In genomic region chr2:164562391-164563188, GRCm38 (mm10) we compare ENCODE assay signal across 8 mouse cellular contexts. TPM values are rescaled to one million over a fixed set of nuclear protein-coding genes. Genes with fewer than 3 reads are reported as not detected.
DNase-seq lines count a peak whose midpoint lies in the region; ATAC-seq and TF ChIP-seq lines count a peak whose summit lies in the region.

Gene Wfdc2, plus strand, starts transcription at chr2:164562413.

- 0 out of 2 replicates have a peak, but pooled peaks cover 8% of the 10 kb centered on the region for H3K4me1 ChIP-seq in heart, postnatal 0 days (ENCODE audit: control insufficient read depth, insufficient read depth)
- H3K4me1 ChIP-seq in forebrain, embryonic 10.5 days: peaks cover 31% of the 10 kb centered on the region
- 0 out of 2 replicates have a peak, but pooled peaks cover 6% of the 10 kb centered on the region for H3K4me1 ChIP-seq in kidney, embryonic 14.5 days (ENCODE audit: control insufficient read depth, insufficient read depth, low read length)

- H3K27ac ChIP-seq in heart, postnatal 0 days (ENCODE audit: low read depth): no peak within 1 kb of the TSS
- H3K27ac ChIP-seq in forebrain, embryonic 10.5 days: peak within 1 kb of the TSS; percentile 91
- peak within 1 kb of the TSS; percentile 83 for H3K27ac ChIP-seq in kidney, embryonic 14.5 days (ENCODE audit: low read depth, low read length)

- DNase-seq in heart, postnatal 0 days (ENCODE audit: low spot score): no peak
- no peak for DNase-seq in heart, postnatal 4 days
- peak; percentile 43 for DNase-seq in forebrain, embryonic 10.5 days (ENCODE audit: extremely low spot score, low spot score)
- peak; percentile 69 for DNase-seq in lung, postnatal 14 days
- DNase-seq in urinary bladder, postnatal 36 days (ENCODE audit: low spot score in 2 of 2): peak; percentile 51 to 68
- no peak for DNase-seq in cerebellum, adult 11-12 months
- DNase-seq in thymus, postnatal 36 days: no peak

- peak within 1 kb of the TSS; percentile 72 for H3K4me2 ChIP-seq in heart, postnatal 0 days (ENCODE audit: low read depth, low read length)
- peak within 1 kb of the TSS; percentile 80 for H3K4me2 ChIP-seq in kidney, embryonic 14.5 days (replicated peaks; ENCODE audit: low read depth, low read length)

- no peak for TF ChIP-seq CTCF in heart, postnatal 0 days (IDR thresholded peaks at IDR 0.05; ENCODE audit: low read depth)

- 11% methylated on average over 21 of the region's 24 CpGs for WGBS in heart, postnatal 0 days
- under 1% methylated on average over 24 of the region's 24 CpGs for WGBS in forebrain, embryonic 10.5 days
- 4% methylated on average over 22 of the region's 24 CpGs for WGBS in kidney, embryonic 14.5 days

- no peaks in the 10 kb centered on the region for H3K36me3 ChIP-seq in heart, postnatal 0 days (replicated peaks; ENCODE audit: control insufficient read depth, insufficient read depth, low read length)
- peaks cover 21% of the 10 kb centered on the region for H3K36me3 ChIP-seq in forebrain, embryonic 10.5 days (replicated peaks)
- H3K36me3 ChIP-seq in kidney, embryonic 14.5 days (ENCODE audit: control insufficient read depth, insufficient read depth, low read length): peaks cover 10% of the 10 kb centered on the region

- H3K4me3 ChIP-seq in heart, postnatal 0 days (ENCODE audit: low read depth, low read length): peak within 1 kb of the TSS; percentile 44
- peak within 1 kb of the TSS; percentile 64 for H3K4me3 ChIP-seq in forebrain, embryonic 10.5 days
- H3K4me3 ChIP-seq in kidney, embryonic 14.5 days (ENCODE audit: low read length): peak within 1 kb of the TSS; percentile 52

- peak within 1 kb of the TSS; percentile 40; the same call in 1 of the 2 replicates for H3K9ac ChIP-seq in heart, postnatal 0 days (replicated peaks; ENCODE audit: low read depth, low read length)
- peak within 1 kb of the TSS; percentile 68 for H3K9ac ChIP-seq in kidney, embryonic 14.5 days (ENCODE audit: low read depth, low read length)

- no peak for TF ChIP-seq EP300 in heart, postnatal 0 days (IDR thresholded peaks at IDR 0.05; ENCODE audit: low read depth)

- no peak for ATAC-seq in heart, postnatal 0 days (ENCODE audit: insufficient read depth, low read depth)
- ATAC-seq in kidney, embryonic 14.5 days (ENCODE audit: low FRiP score, low TSS enrichment): peak; percentile 40

- H3K27me3 ChIP-seq in heart, postnatal 0 days (ENCODE audit: control insufficient read depth, insufficient read depth, low read length): peaks cover 25% of the 10 kb centered on the region
- H3K27me3 ChIP-seq in forebrain, embryonic 10.5 days (ENCODE audit: poor library complexity, severe bottlenecking): peaks cover 30% of the 10 kb centered on the region
- H3K27me3 ChIP-seq in kidney, embryonic 14.5 days (ENCODE audit: control insufficient read depth, insufficient read depth, low read length): no peaks in the 10 kb centered on the region

- no peaks in the 10 kb centered on the region; the same call in 1 of the 2 replicates for H3K9me3 ChIP-seq in heart, postnatal 0 days (replicated peaks; ENCODE audit: control insufficient read depth, low read length)
- no peaks in the 10 kb centered on the region for H3K9me3 ChIP-seq in forebrain, embryonic 10.5 days
- H3K9me3 ChIP-seq in kidney, embryonic 14.5 days (ENCODE audit: control insufficient read depth, low read length): no peaks in the 10 kb centered on the region

RNA-seq across cellular contexts. Expression of gene Wfdc2, which starts in this region (rescaled TPM):
- total RNA-seq in heart, postnatal 0 days (2014; rRNA removed; ENCODE audit: low replicate concordance): 2.9 and 8.5 TPM in 2 replicates
- polyA plus RNA-seq in heart, postnatal 0 days (2015; fragmentation: Nextera tagmentation; extraction: Ambion mirVana): 0.74 and 23.0 TPM in 2 replicates
- total RNA-seq in heart, postnatal 4 days (2021): under 1 TPM; 0.55 to 0.77 TPM
- polyA plus RNA-seq in forebrain, embryonic 10.5 days (2016; fragmentation: Nextera tagmentation; extraction: Ambion mirVana): 57.8 and 71.3 TPM in 2 replicates
- 330 and 331 TPM in 2 replicates for polyA plus RNA-seq in kidney, embryonic 14.5 days (2014; fragmentation: Nextera tagmentation; extraction: Ambion mirVana)

Comparison
In these comparisons a context has a peak if more than half of its experiments do, and no peak if none do; other contexts are left out.
1. DNase-seq: peak in forebrain, embryonic 10.5 days (single experiment), lung, postnatal 14 days (single experiment) and urinary bladder, postnatal 36 days (2 of 2); none in heart, postnatal 0 days (single experiment), heart, postnatal 4 days (single experiment), cerebellum, adult 11-12 months (single experiment) and thymus, postnatal 36 days (0 of 2).
2. Peak in every context shown above with its lines, with median percentiles within 50 percentile points of each other: H3K4me3 ChIP-seq.